Mouse (Mus musculus) mature B cell (primary cell): ENCODE measurements at regions not wholly inside any gene's neighbourhood (a gene's known extent, or its start where the extent isn't known, plus 50 kb on each side); places are given as distances from the start of the nearest gene placed in this dataset.

Experiments
- in situ Hi-C: fragments of 300-500 bp; cut with MboI; formaldehyde crosslinking; loops from 2 replicates; pipeline ENCODE4 v1.14.3; 2019

- in situ Hi-C loops, result no loop called here
These were observed 377.7 kb downstream of the Sox2 start for GRCm38 (mm10) chr3:35027898-35028297.

GRCm38 (mm10) chr3:35029924-35030323, 379.7 kb downstream of the Sox2 start:
- in situ Hi-C loops, result no loop called here

DNA sequence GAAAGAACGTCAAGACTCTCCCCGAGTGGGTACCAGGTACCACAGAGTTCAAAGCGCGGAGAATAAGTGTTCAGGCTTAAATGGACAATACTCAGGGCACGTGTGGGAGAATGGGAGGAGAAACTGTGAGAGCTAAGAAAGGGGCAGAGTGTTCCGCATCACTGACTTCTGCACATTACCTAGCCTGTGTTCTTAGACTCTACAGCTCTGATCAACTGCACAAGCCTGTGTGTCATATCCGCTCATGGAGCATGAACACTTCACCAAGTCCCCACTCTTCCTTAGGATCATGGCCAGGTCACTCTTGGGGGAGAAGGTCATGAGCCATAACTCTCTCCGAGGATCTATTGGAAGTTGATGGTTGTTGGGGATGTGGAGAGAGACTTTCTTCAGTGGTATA, 383.4 kb downstream of the Sox2 start:
- in situ Hi-C loops, result no loop called here

GRCm38 (mm10) chr3:35035234-35035633, 385.0 kb downstream of the Sox2 start:
- in situ Hi-C loops, result no loop called here

- in situ Hi-C loops, result no loop called here
These were observed 393.5 kb downstream of the Sox2 start for GRCm38 (mm10) chr3:35043705-35044104.

DNA sequence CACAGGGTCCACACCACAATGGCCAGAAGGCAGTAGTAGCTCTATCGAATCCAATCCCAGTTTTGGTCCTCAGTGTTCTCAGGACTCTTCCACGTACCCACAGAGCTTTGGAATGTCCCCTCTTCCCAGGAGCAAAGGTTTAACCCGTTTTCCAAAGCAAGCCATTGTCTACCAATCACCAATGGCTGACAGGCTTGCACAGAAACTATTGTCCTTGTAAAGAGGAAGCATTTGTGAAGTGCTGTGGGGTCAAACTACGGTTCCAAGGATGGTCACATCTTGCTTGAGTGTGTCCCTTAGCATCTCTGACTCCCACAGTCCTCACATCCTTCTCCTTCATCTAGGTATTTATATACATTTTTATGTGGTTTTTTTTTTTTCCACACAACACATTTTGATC, 409.2 kb downstream of the Sox2 start:
- in situ Hi-C loops, result no loop called here

- in situ Hi-C loops, result no loop called here
These were observed 409.8 kb downstream of the Sox2 start for GRCm38 (mm10) chr3:35060042-35060441.

- in situ Hi-C loops, result no loop called here
These were observed 416.6 kb downstream of the Sox2 start for GRCm38 (mm10) chr3:35066824-35067223.

- in situ Hi-C loops, result no loop called here
These were observed 418.4 kb downstream of the Sox2 start for GRCm38 (mm10) chr3:35068586-35068985.

GRCm38 (mm10) chr3:35071046-35071445, 420.8 kb downstream of the Sox2 start:
- in situ Hi-C loops, result no loop called here

GRCm38 (mm10) chr3:35079887-35080286, 429.7 kb downstream of the Sox2 start:
- in situ Hi-C loops, result no loop called here

DNA sequence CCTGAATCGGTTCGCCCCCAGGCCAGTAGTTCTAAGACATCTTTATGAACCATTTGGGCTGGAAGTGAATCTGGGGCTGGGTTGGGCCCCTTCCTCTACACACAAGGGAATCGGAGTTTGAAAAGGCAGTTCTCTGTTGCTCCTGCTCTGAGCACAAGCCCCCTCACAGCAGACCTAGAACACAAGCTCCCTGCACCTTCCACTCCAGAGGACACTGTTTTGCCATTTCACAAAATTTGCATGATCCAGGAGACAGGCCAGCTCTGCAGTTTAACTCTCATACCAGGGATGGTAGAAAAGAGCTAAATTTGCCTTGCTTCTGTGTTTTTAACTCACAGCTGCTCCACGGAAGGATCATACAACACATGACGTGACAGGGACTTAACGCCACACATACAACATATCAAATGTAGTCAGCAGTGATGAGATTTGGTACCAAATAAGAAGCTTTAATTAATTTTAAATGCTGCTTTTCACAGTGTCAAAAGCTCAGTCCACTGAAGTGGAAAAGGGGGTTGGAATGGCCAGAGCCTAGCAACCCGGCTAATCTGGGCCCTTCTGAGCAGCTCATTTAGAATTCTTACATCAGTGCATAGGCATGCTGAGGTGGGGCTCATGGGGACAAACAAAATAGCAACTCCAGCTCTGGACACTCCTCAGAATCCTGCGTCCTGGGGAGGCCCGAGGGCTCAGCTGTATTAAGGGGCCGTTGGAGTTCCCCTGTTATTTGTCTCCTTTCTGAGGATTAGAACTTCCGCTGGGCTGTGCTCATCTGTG, 434.1 kb downstream of the Sox2 start:
- in situ Hi-C loops, result no loop called here

DNA sequence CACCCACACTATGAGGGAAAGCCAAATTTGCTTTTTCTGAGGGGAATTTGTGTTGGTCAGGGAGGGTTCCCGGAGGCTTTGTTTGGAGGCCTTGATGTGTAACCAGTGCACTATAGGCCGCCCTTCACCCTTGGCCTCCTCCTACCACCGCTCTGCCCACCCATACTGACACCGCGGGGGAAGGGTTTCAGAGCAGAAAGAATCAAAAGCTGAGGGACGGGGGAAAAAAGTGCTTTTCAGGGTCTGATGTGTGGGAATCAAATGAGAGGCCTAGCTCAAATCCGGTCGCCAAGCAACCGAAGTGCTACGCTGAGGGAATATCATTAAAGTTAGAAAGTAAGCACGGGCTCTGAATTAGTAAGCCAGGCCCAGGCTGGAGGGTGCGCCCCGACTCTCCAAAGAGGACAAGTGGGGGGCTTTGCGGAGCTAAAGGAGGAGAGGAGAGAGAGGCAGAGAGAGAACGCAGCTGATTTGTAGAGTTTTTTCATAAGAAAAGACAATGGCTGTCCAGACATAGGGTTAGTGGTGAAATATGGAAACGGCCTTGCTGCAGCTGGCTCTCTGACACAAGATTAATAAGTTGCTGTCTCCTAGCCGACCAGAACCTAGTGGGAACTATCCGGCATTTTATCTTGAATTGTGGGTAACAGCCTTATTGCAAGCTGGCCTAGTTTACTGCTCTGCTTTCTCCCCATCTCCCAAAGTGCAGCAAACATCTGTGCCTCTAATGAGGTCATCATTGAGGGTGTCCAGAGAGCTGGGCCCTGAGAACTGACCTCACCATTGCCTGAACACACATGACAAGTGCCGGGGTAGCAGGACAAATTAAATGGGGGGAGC, 438.3 kb downstream of the Sox2 start:
- in situ Hi-C loops, result no loop called here

DNA sequence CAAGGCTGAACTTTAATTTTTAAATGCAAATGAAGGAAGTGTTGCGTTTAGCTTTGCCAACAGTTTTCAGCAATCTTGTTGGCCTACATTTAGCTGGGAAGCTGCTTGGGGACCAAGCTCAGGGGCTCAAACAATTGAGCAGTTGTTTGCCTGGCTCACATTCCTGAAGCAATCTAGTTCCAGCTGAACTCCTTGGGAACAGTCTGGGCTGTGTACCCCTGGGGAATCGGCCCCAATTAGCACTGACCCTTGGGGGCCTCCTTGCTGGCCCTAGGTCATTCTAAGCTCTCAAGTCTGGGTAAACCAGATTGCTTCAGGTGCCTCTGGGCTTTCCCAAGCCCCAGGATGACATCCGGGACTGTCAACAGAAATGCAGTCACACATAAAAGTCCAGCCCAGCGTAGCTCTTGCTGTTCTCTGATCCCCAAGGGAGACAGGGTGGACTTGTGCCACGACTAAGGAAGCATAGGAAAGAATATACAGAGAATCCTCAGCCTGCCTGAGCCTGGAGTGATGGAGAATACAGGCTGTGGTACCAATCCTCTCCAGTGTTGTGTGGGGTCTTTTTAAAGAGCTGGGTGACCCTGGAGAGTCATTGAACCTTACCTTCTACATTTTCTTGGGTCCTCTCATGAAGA, 440.4 kb downstream of the Sox2 start:
- in situ Hi-C loops, result no loop called here

- in situ Hi-C loops, result no loop called here
These were observed 442.8 kb downstream of the Sox2 start for GRCm38 (mm10) chr3:35093001-35093400.

- in situ Hi-C loops, result no loop called here
These were observed 445.0 kb downstream of the Sox2 start for GRCm38 (mm10) chr3:35095221-35095620.

DNA sequence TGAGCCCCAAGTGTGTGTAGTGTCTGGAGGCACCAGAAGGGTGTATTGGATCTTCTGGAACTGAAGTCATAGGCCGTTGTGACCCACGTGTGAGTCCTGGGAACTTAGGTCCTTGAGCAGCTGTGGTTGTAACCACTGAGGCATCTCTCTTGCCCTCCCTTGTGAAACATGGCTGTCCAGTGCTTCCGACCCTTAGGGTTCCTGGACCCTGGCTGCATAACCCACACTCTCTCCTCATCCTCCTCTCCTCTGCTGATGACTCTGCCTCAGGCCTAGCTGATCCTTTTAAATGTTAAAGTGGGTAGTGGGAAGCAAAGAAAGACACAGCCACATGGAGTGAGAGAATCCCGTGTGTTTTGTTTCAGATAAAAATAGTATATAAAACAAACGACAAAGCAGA, 446.2 kb downstream of the Sox2 start:
- in situ Hi-C loops, result no loop called here

GRCm38 (mm10) chr3:35097766-35098165, 447.6 kb downstream of the Sox2 start:
- in situ Hi-C loops, result no loop called here

DNA sequence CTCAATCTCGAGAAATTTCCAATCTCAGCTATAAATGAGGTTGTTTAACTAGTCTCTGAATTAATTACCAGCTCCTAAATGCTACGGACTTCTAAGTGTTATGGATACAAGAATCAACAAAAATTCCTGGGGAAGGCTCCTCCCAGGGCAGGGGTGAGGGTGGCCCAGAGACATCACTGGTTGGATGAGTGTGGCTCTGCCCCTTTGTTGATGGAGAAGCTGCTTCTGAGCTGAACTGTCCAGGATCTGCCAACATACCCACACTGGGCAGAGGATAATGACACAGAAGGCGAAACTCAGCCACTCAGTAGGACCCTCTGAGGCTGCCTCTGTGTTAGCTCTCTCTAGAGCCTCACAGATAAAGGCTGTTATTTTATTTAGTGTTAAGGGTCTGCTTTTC, 449.0 kb downstream of the Sox2 start:
- in situ Hi-C loops, result no loop called here

GRCm38 (mm10) chr3:35099876-35100420, 449.7 kb downstream of the Sox2 start:
- in situ Hi-C loops, result no loop called here

- in situ Hi-C loops, result no loop called here
These were observed 451.1 kb downstream of the Sox2 start for GRCm38 (mm10) chr3:35101286-35101685.

GRCm38 (mm10) chr3:35101951-35102350, 451.7 kb downstream of the Sox2 start:
- in situ Hi-C loops, result no loop called here
